Mouse (Mus musculus) kidney, adult 2 months (tissue): ENCODE data around the gene Ikzf2.

Experiments
- CTCF ChIP-seq: fragments of 200-500 bp; conservative IDR thresholded peaks from 2 replicates; pipeline ENCODE4 v1.5.1; 2011; ENCODE audit warnings: low read depth, mild to moderate bottlenecking, control low read depth, low read length, moderate library complexity, mixed read lengths; ENCODE audit not compliant: insufficient read depth, insufficient read length
- POLR2A ChIP-seq: fragments of 200-500 bp; IDR thresholded peaks from one replicate; pipeline ENCODE4 v1.6.1; 2011; ENCODE audit warnings: low read depth, low read length, control low read depth

DNA sequence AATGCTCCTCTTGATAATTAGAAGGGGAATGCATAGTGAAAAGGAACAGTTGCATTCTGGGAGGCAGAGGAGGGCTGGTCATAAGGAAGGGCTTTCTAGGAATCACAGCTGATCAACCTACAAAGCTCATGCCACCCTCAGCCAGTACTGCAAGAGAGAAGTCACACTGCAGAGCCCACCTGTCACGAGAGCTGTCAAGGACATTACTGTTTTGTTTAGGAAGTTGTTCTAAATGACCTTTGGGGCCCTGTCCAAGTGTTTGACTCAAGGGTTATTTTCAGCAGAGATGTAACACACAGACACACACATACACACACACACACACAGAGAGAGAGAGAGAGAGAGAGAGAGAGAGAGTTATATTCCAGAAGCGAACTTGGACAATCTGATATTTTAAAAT is 27.3 kb downstream of the Ikzf2 start:
- TF ChIP-seq CTCF (no peak), POLR2A (no peak)
